ENCODE assay signal across 11 mouse cellular contexts in the genomic region with DNA sequence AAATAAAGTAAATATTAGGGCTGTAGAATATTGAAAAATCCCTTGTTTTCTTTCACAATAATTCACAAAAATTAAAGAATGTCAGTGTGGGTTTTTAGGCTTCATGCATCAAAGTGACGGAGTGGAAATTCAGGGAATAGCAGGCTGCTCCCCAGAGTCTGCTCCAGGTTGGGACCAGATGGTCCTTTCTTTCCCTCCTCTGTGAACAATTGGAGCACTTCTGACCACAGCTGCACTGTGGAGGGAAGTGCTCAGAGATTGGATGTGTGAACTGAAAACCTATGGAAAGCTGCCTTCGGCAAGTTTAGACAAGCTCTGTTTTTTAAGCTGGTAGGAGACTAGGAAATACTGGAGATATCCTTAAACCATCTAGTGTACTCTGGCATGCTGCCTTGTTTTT.
A peak's percentile ranks its signal among the peaks of the same experiment; 100 is the strongest.
DNase-seq lines count a peak whose midpoint lies in the region; ATAC-seq and TF ChIP-seq lines count a peak whose summit lies in the region.
"Had no signal": no experiment of that assay in that cellular context is flagged by ENCODE, and none has a peak within 500 bp of the region (broad histone marks: within the 10 kb centered on the region; RNA-seq: fewer than 3 reads in every experiment).

No protein-coding gene starts in this region.

- no peak overlapping the region for H3K4me2 ChIP-seq in hindbrain, embryonic 13.5 days
- H3K4me2 ChIP-seq in midbrain, embryonic 15.5 days = no peak overlapping the region
- H3K4me2 ChIP-seq: kidney, embryonic 15.5 days; lung, embryonic 15.5 days had no signal

- ATAC-seq in hindbrain, embryonic 13.5 days (ENCODE audit: low FRiP score) = peak; percentile 80; the same call in 1 of the 2 replicates
- ATAC-seq in midbrain, embryonic 15.5 days (replicated peaks) = peak; percentile 54; the same call in 1 of the 2 replicates

- no peak for TF ChIP-seq POLR2A in cerebellum, adult 2 months (IDR thresholded peaks at IDR 0.05; ENCODE audit: borderline replicate concordance, insufficient read depth, low read length)

- H3K27me3 ChIP-seq in embryonic facial prominence, embryonic 10.5 days (replicated peaks; ENCODE audit: low read depth, poor library complexity, severe bottlenecking) = no peaks in the 10 kb centered on the region
- H3K27me3 ChIP-seq in hindbrain, embryonic 13.5 days = no peaks in the 10 kb centered on the region
- H3K27me3 ChIP-seq in midbrain, embryonic 15.5 days (replicated peaks) = no peaks in the 10 kb centered on the region
- no peaks in the 10 kb centered on the region for H3K27me3 ChIP-seq in cerebellum, adult 2 months (ENCODE audit: control insufficient read depth, insufficient read depth, low read length)
- H3K27me3 ChIP-seq: kidney, embryonic 15.5 days; lung, embryonic 15.5 days had no signal

- no peak for TF ChIP-seq CTCF in cerebellum, adult 2 months (IDR thresholded peaks at IDR 0.05; ENCODE audit: borderline replicate concordance, insufficient read depth, low read depth, low read length)

- H3K27ac ChIP-seq in embryonic facial prominence, embryonic 10.5 days (replicated peaks) = no peak overlapping the region
- H3K27ac ChIP-seq in hindbrain, embryonic 13.5 days = no peak overlapping the region
- no peak overlapping the region for H3K27ac ChIP-seq in midbrain, embryonic 15.5 days
- no peak overlapping the region for H3K27ac ChIP-seq in cerebellum, adult 2 months (ENCODE audit: insufficient read depth, low read length)
- H3K27ac ChIP-seq: kidney, embryonic 15.5 days; lung, embryonic 15.5 days had no signal

- WGBS in embryonic facial prominence, embryonic 10.5 days = 39% methylated on average over 2 of the region's 2 CpGs
- 26% methylated on average over 2 of the region's 2 CpGs for WGBS in hindbrain, embryonic 13.5 days
- WGBS in midbrain, embryonic 15.5 days = 50% methylated on average over 2 of the region's 2 CpGs
- 29% methylated on average over 2 of the region's 2 CpGs for WGBS in cerebellum, adult 2 months

- no peaks in the 10 kb centered on the region for H3K9me3 ChIP-seq in embryonic facial prominence, embryonic 10.5 days
- no peaks in the 10 kb centered on the region for H3K9me3 ChIP-seq in hindbrain, embryonic 13.5 days
- no peaks in the 10 kb centered on the region for H3K9me3 ChIP-seq in midbrain, embryonic 15.5 days
- H3K9me3 ChIP-seq: kidney, embryonic 15.5 days; lung, embryonic 15.5 days had no signal

- peak; percentile 65 for DNase-seq in embryo, embryonic 10 days (ENCODE audit: low spot score)
- peak; percentile 52 for DNase-seq in embryonic facial prominence, embryonic 10.5 days (ENCODE audit: low spot score)
- no peak for DNase-seq in kidney, postnatal 10 days
- DNase-seq in c-Kit-positive CD71-positive TER-119-positive erythroid progenitor cells, embryonic 14.5 days (ENCODE audit: low spot score) = no peak
- no peak for DNase-seq in cerebellum, adult 2 months
- DNase-seq: heart, postnatal 4 days had no signal

- 0 out of 2 replicates have a peak, but pooled peaks cover 4% of the 10 kb centered on the region for H3K4me1 ChIP-seq in embryonic facial prominence, embryonic 10.5 days
- H3K4me1 ChIP-seq in hindbrain, embryonic 13.5 days (replicated peaks) = no peaks in the 10 kb centered on the region
- no peaks in the 10 kb centered on the region for H3K4me1 ChIP-seq in midbrain, embryonic 15.5 days
- no peaks in the 10 kb centered on the region for H3K4me1 ChIP-seq in cerebellum, adult 2 months (ENCODE audit: control insufficient read depth, insufficient read depth, low read length)
- H3K4me1 ChIP-seq: kidney, embryonic 15.5 days; lung, embryonic 15.5 days had no signal

- H3K9ac ChIP-seq in hindbrain, embryonic 13.5 days = no peak overlapping the region
- no peak overlapping the region for H3K9ac ChIP-seq in midbrain, embryonic 15.5 days
- H3K9ac ChIP-seq: kidney, embryonic 15.5 days; lung, embryonic 15.5 days had no signal

- no peak overlapping the region for H3K4me3 ChIP-seq in embryonic facial prominence, embryonic 10.5 days
- H3K4me3 ChIP-seq in hindbrain, embryonic 13.5 days = no peak overlapping the region
- no peak overlapping the region for H3K4me3 ChIP-seq in midbrain, embryonic 15.5 days
- H3K4me3 ChIP-seq in cerebellum, adult 2 months (replicated peaks; ENCODE audit: insufficient read depth, low read depth, low read length) = no peak overlapping the region
- H3K4me3 ChIP-seq: kidney, embryonic 15.5 days; lung, embryonic 15.5 days; myocyte had no signal

- no peaks in the 10 kb centered on the region for H3K36me3 ChIP-seq in embryonic facial prominence, embryonic 10.5 days (replicated peaks)
- H3K36me3 ChIP-seq in hindbrain, embryonic 13.5 days = no peaks in the 10 kb centered on the region
- H3K36me3 ChIP-seq in midbrain, embryonic 15.5 days (replicated peaks) = no peaks in the 10 kb centered on the region
- H3K36me3 ChIP-seq: kidney, embryonic 15.5 days; lung, embryonic 15.5 days had no signal

Comparison
In these comparisons a context has a peak if more than half of its experiments do, and no peak if none do; other contexts are left out.
1. DNase-seq: peak in embryo, embryonic 10 days (single experiment) and embryonic facial prominence, embryonic 10.5 days (single experiment); none in kidney, postnatal 10 days (single experiment), c-Kit-positive CD71-positive TER-119-positive erythroid progenitor cells, embryonic 14.5 days (single experiment) and cerebellum, adult 2 months (0 of 2).